Mouse (Mus musculus) urinary bladder, postnatal 36 days (tissue): ENCODE measurements around the gene Rrn3.
"Not testable (repeated sequence)": the region's sequence is repeated elsewhere in the genome, so short reads cannot be mapped to it uniquely, and the experiment has no call there.

ENCODE experiments used
- DNase-seq, 2 experiments: peaks; one replicate each; pipeline ENCODE4 v3.0.0; 2022; ENCODE audit warnings: low spot score in 2 of 2, mixed read lengths in 1 of 2

Rrn3 gene

DNA sequence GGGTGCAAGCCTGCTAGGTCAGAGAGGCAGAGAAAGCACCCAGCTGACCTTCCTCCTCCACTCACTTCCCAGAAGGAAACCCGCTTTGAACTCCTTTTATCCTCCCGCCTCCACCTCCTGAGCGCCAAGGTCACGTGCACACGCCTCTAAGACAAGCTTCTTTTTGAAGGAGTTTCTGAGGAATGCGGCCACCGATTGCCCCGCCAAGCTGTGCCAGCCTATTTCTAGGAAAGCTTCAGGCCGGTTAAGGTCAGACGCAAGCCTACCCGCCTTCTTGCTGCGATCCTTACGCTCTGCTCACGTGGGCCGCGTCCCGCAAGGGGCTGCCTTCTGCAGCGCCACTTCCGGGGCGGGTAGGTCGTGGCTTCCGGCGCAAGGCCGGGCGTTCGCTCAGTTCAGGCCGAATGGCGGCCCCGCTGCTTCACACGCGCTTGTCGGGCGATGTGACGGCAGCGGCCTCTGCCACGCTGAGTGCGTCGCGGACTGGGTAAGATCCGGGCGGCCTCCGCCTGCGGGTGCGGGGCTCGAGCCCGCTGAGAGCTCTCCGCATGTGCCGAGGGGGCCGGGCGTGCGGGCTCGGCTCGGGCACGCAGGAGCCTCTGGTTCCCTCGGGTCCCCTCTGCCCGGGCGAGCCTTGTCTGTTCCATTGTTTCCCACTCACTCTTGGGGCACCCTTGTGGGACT, at the start of gene Rrn3:
Gene Rrn3 (plus strand): TSS at position 356 of the 684 bp plus-strand sequence.
- DNase-seq = peak; percentile 82 to 89

DNA sequence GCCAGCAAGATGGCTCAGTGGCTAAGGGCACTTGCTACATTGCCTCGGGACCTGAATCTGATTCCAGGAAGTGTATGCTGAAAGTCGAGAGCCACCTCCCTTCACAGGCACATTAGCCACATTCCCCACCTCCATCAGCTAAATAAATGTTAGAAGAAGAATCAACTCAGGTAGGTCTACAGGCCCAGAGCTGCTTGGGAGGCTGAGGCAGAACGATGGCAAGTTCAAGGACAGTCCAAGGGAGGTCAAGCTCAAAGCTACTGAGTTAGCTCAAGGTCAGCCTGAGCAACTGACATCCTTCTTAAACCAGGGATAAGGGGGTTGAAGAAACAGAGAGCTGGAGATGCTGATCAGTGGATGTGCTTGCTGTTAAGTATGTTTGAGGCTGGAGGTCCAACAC, 47.7 kb upstream of the Rrn3 start:
- no peak for DNase-seq

DNA sequence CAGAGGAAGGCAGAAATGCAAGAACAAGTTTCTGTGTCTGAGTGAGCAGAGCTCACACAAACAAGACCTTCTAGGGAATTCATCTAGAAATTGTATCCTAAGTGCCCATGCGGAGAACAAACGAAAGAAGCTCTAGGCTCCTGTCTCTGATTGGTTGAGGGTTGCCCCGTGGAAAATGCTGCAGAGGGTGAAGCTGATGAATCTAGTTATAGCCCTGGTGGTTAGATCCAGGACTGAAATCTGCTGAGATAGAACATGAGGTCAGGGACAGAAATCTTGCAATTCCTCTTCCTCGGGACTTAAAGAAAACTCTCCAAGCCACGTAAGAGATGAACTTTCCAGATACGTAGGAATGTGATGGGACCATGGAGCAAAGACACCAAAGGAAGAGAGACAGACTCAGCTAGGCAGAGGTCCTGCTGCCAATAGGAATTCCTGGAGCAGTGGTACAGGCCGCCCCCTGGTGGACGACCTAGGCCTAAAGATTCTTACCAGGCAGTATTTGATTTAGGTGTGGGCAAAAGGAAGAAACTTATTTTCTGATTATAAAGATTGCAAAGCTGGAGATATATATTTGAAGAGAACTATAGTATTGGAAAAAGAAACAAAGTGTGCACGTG, 46.9 kb upstream of the Rrn3 start:
- DNase-seq = peak; percentile 73 to 79

DNA sequence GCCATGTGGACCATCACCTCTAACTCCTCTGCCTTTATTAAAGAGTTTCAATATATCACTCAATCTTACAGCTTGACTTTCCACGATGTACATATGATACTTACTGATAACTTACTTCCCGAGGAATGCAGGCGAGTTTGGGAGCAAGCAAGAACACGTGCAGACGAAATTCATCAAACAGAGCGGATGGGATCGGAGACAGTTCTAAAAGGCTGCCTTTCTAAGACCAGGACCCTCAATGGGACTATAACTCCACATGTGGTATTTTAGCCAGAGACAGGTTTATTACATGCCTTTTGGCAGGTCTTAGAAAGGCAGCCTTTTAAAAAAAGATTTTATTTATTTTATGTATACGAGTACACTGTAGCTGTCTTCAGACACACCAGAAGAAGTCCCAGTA, 44.5 kb upstream of the Rrn3 start:
- DNase-seq = no peak

DNA sequence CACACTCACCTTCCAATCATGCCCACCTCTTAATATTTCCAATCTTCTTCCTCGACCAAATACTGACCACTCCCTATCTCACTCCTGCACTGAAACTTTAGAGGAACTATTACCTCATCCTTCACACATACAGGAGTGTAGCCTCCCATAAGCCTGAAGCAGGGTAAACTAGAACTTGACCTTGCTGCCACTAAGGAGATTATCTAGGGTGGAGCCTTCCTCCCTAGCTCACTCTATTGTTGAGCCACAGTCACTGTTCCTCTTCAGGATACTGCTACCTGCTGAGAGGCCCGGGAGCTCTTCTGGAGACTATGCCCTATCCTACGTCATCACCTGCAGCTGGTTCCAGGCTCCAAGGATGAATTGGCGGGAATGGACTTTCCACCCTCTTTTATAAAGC, 41.5 kb upstream of the Rrn3 start:
- not testable (repeated sequence) for DNase-seq

GRCm38 (mm10) chr16:13740844-13741243, 39.7 kb upstream of the Rrn3 start:
- no peak for DNase-seq

GRCm38 (mm10) chr16:13747708-13748107, 32.8 kb upstream of the Rrn3 start:
- DNase-seq = no peak

GRCm38 (mm10) chr16:13748124-13748523, 32.4 kb upstream of the Rrn3 start:
- DNase-seq = no peak

GRCm38 (mm10) chr16:13748813-13749212, 31.7 kb upstream of the Rrn3 start:
- not testable (repeated sequence) for DNase-seq

- no peak for DNase-seq
Measured at GRCm38 (mm10) chr16:13749306-13749705, 31.2 kb upstream of the Rrn3 start.

- no peak for DNase-seq
Measured at GRCm38 (mm10) chr16:13749981-13750380, 30.5 kb upstream of the Rrn3 start.

- no peak for DNase-seq
Measured at GRCm38 (mm10) chr16:13750626-13751025, 29.9 kb upstream of the Rrn3 start.

DNA sequence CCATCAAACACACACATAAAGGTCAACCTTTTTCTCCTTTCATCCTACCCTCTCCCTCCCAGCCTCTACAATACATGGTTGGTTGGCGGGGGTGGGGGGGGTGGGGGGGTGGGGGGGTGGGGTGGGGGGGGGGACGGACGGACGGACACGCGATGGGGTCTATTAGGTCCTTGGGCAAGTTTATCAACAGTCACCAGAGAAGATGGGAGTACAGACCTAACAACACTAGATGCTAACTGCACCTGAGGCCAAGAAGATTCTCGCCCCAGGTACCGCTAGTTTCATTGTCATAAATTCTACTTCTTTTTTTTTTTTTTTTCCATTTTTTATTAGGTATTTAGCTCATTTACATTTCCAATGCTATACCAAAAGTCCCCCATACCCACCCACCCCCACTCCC, 26.5 kb upstream of the Rrn3 start:
- no peak for DNase-seq

- DNase-seq = peak; percentile 92 to 95
Measured at GRCm38 (mm10) chr16:13754400-13755190, 25.9 kb upstream of the Rrn3 start.

- no peak for DNase-seq
Measured at GRCm38 (mm10) chr16:13757823-13758222, 22.7 kb upstream of the Rrn3 start.

DNA sequence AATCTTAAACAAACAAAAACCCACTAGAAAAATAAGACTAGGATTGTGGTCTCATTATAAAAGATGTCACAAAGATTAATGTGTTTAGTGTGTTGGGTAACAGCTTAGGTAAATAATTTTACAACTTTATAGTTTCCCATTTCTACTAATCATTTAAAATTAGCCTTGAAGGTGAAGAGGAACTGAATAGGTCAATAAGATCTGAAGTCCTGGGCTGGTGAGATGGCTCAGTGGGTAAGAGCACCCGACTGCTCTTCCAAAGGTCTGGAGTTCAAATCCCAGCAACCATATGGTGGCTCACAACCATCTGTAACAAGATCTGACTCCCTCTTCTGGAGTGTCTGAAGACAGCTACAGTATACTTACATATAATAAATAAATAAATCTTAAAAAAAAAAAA, 17.7 kb upstream of the Rrn3 start:
- DNase-seq = not testable (repeated sequence)

DNA sequence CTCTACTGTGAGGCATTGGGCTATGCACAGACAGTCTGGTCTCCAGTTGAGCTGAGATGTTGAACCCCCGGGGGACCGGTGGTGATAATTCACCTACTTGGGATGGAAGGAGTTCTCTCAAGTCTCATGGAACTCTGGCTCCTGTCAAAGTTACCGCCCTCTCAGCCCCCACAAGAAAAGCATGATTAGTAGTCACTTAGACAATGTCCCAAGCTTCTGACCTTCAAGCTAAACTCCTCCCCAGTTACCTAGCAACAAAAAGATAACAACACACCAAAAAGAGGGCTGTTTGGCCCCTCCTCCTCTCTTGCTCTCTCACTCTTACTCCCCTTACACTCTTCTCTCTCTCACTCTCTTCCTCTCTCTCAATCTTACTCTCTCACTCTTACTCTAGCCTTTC, 16.0 kb upstream of the Rrn3 start:
- no peak for DNase-seq

DNA sequence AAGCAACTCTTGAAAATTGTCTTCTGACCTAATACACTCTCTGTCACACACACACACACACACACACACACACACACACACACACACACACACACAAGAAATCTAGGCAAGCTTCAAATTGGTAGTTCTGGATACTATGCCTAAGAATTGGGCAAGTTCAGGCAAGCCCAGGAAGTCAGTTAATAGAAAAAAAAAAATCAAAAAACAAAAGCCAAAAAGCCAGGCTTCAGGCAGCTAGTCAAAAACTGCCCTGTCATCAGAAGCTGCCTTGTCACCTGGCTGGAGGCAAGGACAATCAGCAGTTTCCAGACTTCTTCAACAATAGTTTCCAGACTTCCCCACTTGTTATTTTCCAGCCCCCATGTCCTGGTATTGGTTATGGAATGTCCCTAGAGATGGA, 14.1 kb upstream of the Rrn3 start:
- DNase-seq = no peak

- not testable (repeated sequence) for DNase-seq
Measured at GRCm38 (mm10) chr16:13771603-13772002, 8.9 kb upstream of the Rrn3 start.

DNA sequence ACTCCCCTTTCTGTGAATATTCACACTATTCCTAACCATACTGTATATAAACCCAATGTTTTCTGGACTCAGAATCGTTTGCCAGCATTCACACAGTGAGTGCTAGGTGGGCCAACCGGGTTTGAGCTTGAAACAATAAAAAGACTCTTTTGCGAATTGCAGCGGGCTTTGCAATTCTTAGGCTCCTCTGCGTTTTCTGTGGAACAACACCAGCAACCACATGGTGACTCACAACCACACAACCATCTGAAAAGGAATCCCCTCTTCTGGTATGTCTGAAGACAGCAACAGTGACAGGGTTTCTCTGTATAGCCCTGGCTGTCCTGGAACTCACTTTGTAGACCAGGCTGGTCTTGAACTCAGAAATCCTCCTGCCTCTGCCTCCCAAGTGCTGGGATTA, 8.5 kb upstream of the Rrn3 start:
- not testable (repeated sequence) for DNase-seq

GRCm38 (mm10) chr16:13774011-13774410, 6.5 kb upstream of the Rrn3 start:
- not testable (repeated sequence) for DNase-seq

GRCm38 (mm10) chr16:13774651-13775050, 5.9 kb upstream of the Rrn3 start:
- DNase-seq = not testable (repeated sequence)

GRCm38 (mm10) chr16:13781216-13781615, 708 bp downstream of the Rrn3 start:
- DNase-seq = no peak
